Mouse (Mus musculus) midbrain, embryonic 14.5 days (tissue): ENCODE data around the gene Clstn2. TPM values are rescaled to one million over a fixed set of nuclear protein-coding genes. Genes with fewer than 3 reads are reported as not detected.
A peak's percentile ranks its signal among the peaks of the same experiment; 100 is the strongest.

Experiments
- ATAC-seq: fragments of 200-750 bp; cut with Nextera tagmentation; 2 replicates; pipeline ENCODE4 v1.8.0; 2017; ENCODE audit warnings: moderate number of reproducible peaks, moderate library complexity; ENCODE audit not compliant: low FRiP score, low TSS enrichment
- DNase-seq: peaks from one replicate; pipeline ENCODE4 v3.0.0-alpha.2; 2015
- H3K27ac ChIP-seq: fragments of 300-500 bp; sonication (generic); replicated peaks from 2 replicates; pipeline ENCODE4 v1.5.1; 2014; ENCODE audit warnings: mild to moderate bottlenecking, low read depth, low read length, moderate library complexity
- H3K27me3 ChIP-seq: fragments of 300-500 bp; sonication (generic); 2 replicates; pipeline ENCODE4 v1.6.1; 2014; ENCODE audit warnings: low read length, control low read depth, mixed read lengths; ENCODE audit not compliant: control insufficient read depth, insufficient read depth
- H3K36me3 ChIP-seq: fragments of 300-500 bp; sonication (generic); 2 replicates; pipeline ENCODE4 v1.6.1; 2014; ENCODE audit warnings: low read length, control low read depth; ENCODE audit not compliant: control insufficient read depth, insufficient read depth
- H3K4me1 ChIP-seq: fragments of 300-500 bp; sonication (generic); 2 replicates; pipeline ENCODE4 v1.6.1; 2014; ENCODE audit warnings: mild to moderate bottlenecking, antibody characterized with exemption, low read length, control low read depth; ENCODE audit not compliant: control insufficient read depth, insufficient read depth
- H3K4me2 ChIP-seq: fragments of 300-500 bp; sonication (generic); 2 replicates; pipeline ENCODE4 v1.6.1; 2014; ENCODE audit warnings: mild to moderate bottlenecking, low read length, moderate library complexity
- H3K4me3 ChIP-seq: fragments of 300-500 bp; sonication (generic); replicated peaks from 2 replicates; pipeline ENCODE4 v1.5.1; 2014; ENCODE audit warnings: low read depth, low read length
- H3K9ac ChIP-seq: fragments of 300-500 bp; sonication (generic); replicated peaks from 2 replicates; pipeline ENCODE4 v1.6.1; 2014; ENCODE audit warnings: mild to moderate bottlenecking, low read length, moderate library complexity
- H3K9me3 ChIP-seq: fragments of 300-500 bp; sonication (generic); 2 replicates; pipeline ENCODE4 v1.6.1; 2016; ENCODE audit warnings: low read length, control low read depth, mixed read lengths; ENCODE audit not compliant: control insufficient read depth
- WGBS: fragments of 180-500 bp; shearing (Covaris S2); extraction: QIAGEN DNeasy Blood & Tissue Kit; methylation state at CpG from one replicate; pipeline ENCODE4 v1.1.7; 2014; 5-methylcytosine and 5-hydroxymethylcytosine counted together
- polyA plus RNA-seq: library from polyadenylated mRNA; unstranded; fragments of >200 nt; fragmentation: Nextera tagmentation; extraction: Ambion mirVana; gene quantifications from 2 replicates; pipeline ENCODE4 v1.2.1, GENCODE M21; 2014

The Clstn2 gene
- polyA plus RNA-seq, 1 experiment from 2014 or later, result 8.3 TPM

DNA sequence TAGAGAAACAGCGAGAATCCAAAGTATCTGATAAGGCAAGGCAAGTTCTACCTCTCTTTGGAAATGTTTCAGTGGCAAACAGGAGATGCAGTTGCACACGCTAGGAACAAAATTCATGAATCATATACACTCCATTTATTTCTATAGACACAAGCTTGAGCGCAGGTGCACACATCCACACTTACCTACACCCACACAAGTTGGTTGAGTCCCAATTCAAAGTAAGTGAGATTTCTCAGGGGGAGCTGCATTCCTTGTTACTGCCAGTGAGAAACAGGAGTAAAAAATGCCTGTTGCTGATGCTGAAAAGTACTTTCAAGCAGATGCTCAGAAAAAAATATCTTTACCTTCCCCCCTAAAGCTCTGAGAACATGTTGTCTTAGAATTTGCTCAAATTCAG is 149.6 kb downstream of the Clstn2 start:
- WGBS, result 87% methylated on average over 3 of the region's 3 CpGs
- Histone ChIP-seq H3K4me3 (no peak overlapping the region), H3K27me3 (no peaks in the 10 kb centered on the region), H3K9me3 (no peaks in the 10 kb centered on the region), H3K9ac (no peak overlapping the region), H3K4me2 (no peak overlapping the region), H3K4me1 (no peaks in the 10 kb centered on the region), H3K27ac (no peak overlapping the region), H3K36me3 (no peaks in the 10 kb centered on the region)
- no peak for ATAC-seq
- no peak for DNase-seq

DNA sequence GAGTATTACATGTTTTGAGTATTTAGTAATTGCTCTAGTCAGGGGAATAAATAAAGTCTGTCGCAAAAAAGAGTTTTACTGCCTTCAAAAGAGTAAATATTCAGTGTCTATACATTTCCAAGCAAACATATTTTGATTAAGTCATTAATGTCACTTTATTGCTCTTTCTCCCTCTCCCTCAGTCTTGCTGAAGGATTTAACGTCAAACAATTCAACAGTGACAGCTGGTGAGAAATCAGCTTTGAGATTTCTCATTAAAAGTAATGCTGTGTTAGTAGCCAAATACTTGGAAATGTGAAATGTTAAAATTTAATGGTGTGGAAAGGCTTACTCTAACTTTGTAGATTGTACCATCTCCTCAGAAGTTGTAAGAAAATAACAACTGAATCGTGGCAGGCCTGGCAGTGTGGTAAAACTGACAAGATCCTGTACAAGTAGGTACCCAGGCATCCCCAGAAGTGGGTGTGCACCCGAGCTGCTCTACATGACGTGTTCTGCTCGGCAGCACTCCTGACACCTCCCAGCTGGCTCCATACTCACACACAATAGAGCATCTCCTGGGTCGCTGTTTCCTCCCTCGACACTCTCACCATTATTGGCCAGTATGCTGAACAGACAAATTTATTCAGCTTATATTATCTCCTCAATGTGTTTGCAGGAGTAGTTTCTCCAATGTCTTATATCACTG is 165.8 kb downstream of the Clstn2 start:
- WGBS, result 42% methylated on average over 8 of the region's 8 CpGs
- no peak overlapping the region for H3K4me2 ChIP-seq
- no peaks in the 10 kb centered on the region for H3K4me1 ChIP-seq
- H3K9me3 ChIP-seq, result no peaks in the 10 kb centered on the region; the same call in 1 of the 2 replicates
- ATAC-seq (no peak), DNase-seq (no peak)
- H3K27ac ChIP-seq, result no peak overlapping the region
- H3K4me3 ChIP-seq, result no peak overlapping the region
- no peaks in the 10 kb centered on the region for H3K36me3 ChIP-seq
- no peaks in the 10 kb centered on the region for H3K27me3 ChIP-seq
- H3K9ac ChIP-seq, result no peak overlapping the region

DNA sequence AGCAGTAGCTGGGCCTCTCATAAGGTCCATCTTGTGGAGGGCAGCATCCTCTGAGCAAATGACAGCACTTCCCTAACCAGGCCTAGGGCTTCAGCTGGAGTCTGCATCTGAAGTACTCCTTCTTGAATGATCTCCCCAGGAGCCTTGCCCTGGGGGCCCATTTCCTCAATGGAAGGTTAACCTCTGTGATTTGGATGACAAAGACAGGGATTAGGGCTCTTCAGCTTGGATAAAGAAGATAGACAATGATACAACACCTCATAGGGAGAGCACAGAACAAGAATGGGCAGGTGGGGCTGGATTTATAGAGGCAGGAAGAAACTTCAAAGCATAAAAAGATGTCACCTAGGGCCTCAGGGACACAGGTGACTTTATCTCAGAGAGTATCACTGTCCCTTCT is 180.1 kb downstream of the Clstn2 start:
- Histone ChIP-seq H3K4me3 (no peak overlapping the region), H3K4me1 (0 out of 2 replicates have a peak, but pooled peaks cover under 1% of the 10 kb centered on the region), H3K27me3 (no peaks in the 10 kb centered on the region), H3K36me3 (no peaks in the 10 kb centered on the region), H3K9ac (no peak overlapping the region), H3K27ac (no peak overlapping the region), H3K4me2 (no peak overlapping the region), H3K9me3 (no peaks in the 10 kb centered on the region)
- DNase-seq (no peak), ATAC-seq (no peak)

DNA sequence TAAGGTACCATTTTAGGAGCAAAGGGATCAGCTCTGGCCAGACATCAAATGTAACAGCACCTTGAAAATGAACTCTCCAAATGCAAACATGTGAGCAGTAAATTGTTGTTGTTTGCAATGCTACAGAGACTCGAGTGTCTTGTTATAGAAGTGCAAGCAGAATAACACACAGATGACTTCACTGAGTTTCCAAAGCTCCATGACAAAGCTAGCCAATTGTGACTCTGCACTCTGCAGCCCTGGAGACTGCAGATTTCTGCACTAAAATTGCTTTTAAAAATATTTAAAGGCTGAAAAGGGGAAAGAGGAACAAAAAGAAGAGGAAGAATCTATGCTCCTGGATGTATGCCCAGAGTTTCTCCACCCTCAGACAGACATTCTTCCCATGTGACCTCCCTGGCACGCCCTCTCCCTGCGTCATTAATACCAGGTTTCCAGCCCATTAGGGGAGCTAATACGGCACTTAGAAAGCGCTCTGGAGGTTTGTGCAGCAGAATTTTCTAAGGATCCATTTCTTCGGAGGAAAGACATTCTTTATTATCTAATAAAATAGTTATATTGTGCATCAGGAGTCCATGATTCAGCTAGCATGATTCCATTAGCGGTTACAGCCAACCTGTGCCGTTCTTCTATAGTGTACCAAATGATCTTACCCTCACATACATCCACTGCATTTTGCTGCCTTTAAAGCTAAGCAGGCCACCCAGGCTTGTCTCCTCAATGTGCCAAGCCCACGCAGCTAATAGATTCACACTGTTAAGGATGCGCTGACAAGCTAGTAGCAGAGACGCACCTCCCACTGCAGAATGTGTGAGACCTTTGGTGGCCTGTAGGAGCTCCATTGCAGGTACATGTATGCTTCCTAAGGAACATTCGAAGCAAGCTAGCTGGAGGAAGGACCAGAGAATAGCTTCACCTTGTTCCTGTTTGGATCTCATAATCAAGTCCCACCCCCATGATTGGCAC is 184.8 kb downstream of the Clstn2 start:
- 78% methylated on average over 12 of the region's 12 CpGs for WGBS
- Histone ChIP-seq H3K36me3 (no peaks in the 10 kb centered on the region), H3K27ac (no peak overlapping the region), H3K27me3 (no peaks in the 10 kb centered on the region), H3K4me2 (no peak overlapping the region), H3K4me3 (no peak overlapping the region), H3K9me3 (no peaks in the 10 kb centered on the region), H3K9ac (no peak overlapping the region), H3K4me1 (0 out of 2 replicates have a peak, but pooled peaks cover 2% of the 10 kb centered on the region)
- DNase-seq (peak; percentile 23), ATAC-seq (no peak)

DNA sequence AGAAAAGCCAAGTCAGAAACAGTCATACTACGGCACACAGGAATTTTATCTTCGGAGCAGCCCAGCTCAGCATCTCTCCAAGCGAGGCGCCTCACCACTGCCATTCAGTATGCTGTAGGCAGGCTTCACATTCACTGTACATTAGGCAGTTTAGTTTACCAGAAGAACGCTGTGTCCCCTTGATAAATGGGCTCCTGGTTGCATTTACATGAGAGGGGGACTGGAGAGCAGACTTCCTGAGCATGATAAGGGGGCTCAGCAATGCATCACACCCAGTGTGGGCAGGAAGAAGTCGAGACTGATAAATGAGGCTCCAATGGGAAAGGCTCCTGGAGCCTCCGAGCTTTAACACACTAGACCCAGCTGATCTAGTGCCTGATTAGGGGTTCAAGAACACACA is 190.9 kb downstream of the Clstn2 start:
- ATAC-seq, result no peak
- WGBS, result 89% methylated on average over 7 of the region's 7 CpGs
- Histone ChIP-seq H3K27me3 (no peaks in the 10 kb centered on the region), H3K27ac (no peak overlapping the region), H3K4me1 (no peaks in the 10 kb centered on the region), H3K36me3 (no peaks in the 10 kb centered on the region), H3K9me3 (no peaks in the 10 kb centered on the region), H3K9ac (no peak overlapping the region), H3K4me3 (no peak overlapping the region), H3K4me2 (no peak overlapping the region)
- DNase-seq, result no peak

DNA sequence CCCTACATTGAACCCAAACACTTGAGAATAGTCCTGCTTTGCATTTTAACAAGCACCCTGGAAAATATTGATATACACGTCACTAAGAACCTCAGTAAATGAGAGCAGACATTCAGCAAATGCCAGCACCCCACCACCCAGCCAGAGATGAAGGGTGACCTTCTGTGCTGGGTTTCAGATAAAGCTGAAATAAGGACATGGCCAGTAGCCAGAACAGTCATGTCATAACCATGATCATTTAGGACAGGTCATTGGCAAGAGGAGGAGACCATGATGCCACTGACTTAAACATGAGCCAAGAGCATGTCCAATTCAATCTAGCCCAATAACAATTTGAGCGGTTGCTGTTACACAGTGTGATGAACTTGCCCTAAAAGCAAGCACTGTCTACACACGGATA is 201.8 kb downstream of the Clstn2 start:
- H3K36me3 ChIP-seq, result no peaks in the 10 kb centered on the region
- no peak overlapping the region for H3K4me3 ChIP-seq
- H3K27ac ChIP-seq, result no peak overlapping the region
- 91% methylated on average over 3 of the region's 3 CpGs for WGBS
- H3K4me1 ChIP-seq, result peaks cover 6% of the 10 kb centered on the region; the same call in 1 of the 2 replicates
- no peak overlapping the region for H3K9ac ChIP-seq
- H3K27me3 ChIP-seq, result no peaks in the 10 kb centered on the region
- DNase-seq (no peak), ATAC-seq (no peak)
- H3K4me2 ChIP-seq, result no peak overlapping the region
- no peaks in the 10 kb centered on the region for H3K9me3 ChIP-seq

DNA sequence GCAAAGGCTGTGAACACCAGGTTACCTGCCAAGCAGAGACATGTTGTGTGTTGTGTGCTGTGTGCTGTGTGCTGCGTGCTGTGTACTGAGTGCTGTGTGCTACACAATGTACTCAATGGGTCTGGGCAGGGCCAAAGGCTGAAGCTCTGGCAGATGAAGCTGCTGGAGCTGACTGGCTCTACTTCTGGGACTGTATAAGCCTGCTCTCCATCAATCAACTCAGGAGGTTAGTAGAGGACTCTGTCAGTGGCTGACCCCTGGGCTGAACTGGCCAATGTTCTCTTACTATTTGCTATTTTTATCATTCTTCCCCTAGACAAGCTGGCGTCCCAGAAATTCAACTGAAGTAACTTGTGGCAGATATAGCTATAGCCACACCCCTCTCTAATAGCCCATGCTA is 203.1 kb downstream of the Clstn2 start:
- DNase-seq (no peak), ATAC-seq (no peak)
- H3K27me3 ChIP-seq, result no peaks in the 10 kb centered on the region
- H3K9me3 ChIP-seq, result no peaks in the 10 kb centered on the region
- H3K4me2 ChIP-seq, result no peak overlapping the region
- no peak overlapping the region for H3K27ac ChIP-seq
- 89% methylated on average over 2 of the region's 2 CpGs for WGBS
- H3K36me3 ChIP-seq, result no peaks in the 10 kb centered on the region
- H3K4me1 ChIP-seq, result peaks cover 6% of the 10 kb centered on the region; the same call in 1 of the 2 replicates
- no peak overlapping the region for H3K9ac ChIP-seq
- no peak overlapping the region for H3K4me3 ChIP-seq

DNA sequence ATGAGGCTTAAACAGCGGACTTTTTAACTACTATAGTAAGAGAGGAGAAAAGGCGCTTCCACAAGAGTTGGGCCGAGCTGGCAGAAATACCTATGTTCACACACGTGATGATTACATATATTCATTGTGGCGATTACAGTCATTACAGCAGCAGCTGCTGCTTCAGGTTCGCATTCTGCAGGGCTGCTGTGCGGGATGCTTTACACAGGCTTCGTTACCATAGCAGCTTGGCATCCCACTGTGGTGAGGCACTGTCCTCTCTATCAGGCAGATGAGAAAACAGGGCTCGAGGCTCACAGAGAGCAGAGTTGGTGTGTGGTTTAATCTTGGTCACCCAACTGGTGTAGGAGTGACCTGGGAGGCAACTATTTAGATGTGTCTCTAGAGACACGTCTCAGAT is 205.3 kb downstream of the Clstn2 start:
- Histone ChIP-seq H3K9ac (no peak overlapping the region), H3K27ac (no peak overlapping the region), H3K27me3 (no peaks in the 10 kb centered on the region), H3K4me2 (no peak overlapping the region), H3K4me1 (peaks cover 6% of the 10 kb centered on the region; the same call in 1 of the 2 replicates), H3K4me3 (no peak overlapping the region), H3K36me3 (no peaks in the 10 kb centered on the region), H3K9me3 (no peaks in the 10 kb centered on the region)
- DNase-seq (peak; percentile 64), ATAC-seq (no peak)
- WGBS, result 48% methylated on average over 10 of the region's 10 CpGs
